Mouse (Mus musculus): ENCODE data around the gene Nicn1. TPM values are rescaled to one million over a fixed set of nuclear protein-coding genes. Genes with fewer than 3 reads are reported as not detected.
"Not testable (repeated sequence)": the region's sequence is repeated elsewhere in the genome, so short reads cannot be mapped to it uniquely, and the experiment has no call there.

Gene Nicn1
- polyA plus RNA-seq, 1 experiment from 2014 or later, result 7.7 TPM

DNA sequence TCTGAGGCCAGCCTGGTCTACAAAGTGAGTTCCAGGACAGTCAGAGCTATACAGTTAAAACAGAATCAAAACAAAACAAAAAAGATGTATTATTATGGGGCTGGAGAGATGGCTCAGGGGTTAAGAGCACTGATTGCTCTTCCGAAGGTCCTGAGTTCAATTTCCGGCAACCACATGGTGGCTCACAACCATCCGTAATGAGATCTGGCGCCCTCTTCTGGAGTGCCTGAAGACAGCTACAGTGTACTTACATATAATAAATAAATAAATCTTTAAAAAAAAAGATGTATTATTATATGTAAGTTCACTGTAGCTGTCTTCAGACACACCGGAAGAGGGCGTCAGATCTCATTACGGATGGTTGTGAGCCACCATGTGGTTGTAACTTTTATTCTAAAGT, 31.8 kb downstream of the Nicn1 start:
- DNase-seq; H3K4me3 ChIP-seq (ENCODE audit: low read depth, low read length); H3K4me2 ChIP-seq (ENCODE audit: low read depth, low read length); H3K9ac ChIP-seq (replicated peaks); H3K27me3 ChIP-seq (ENCODE audit: insufficient read depth, low read length); H3K9me3 ChIP-seq (ENCODE audit: low read length); H3K27ac ChIP-seq (ENCODE audit: low read depth); ATAC-seq: not testable (repeated sequence)
- WGBS (ENCODE audit: insufficient replicate concordance), result 85% methylated on average over 7 of the region's 7 CpGs
- H3K36me3 ChIP-seq (replicated peaks; ENCODE audit: insufficient read depth, low read length), result peaks cover 30% of the 10 kb centered on the region
- peak; percentile 39 for TF ChIP-seq CTCF (IDR thresholded peaks at IDR 0.05; ENCODE audit: low read depth)
- H3K4me1 ChIP-seq (ENCODE audit: insufficient read depth), result peaks cover 14% of the 10 kb centered on the region

DNA sequence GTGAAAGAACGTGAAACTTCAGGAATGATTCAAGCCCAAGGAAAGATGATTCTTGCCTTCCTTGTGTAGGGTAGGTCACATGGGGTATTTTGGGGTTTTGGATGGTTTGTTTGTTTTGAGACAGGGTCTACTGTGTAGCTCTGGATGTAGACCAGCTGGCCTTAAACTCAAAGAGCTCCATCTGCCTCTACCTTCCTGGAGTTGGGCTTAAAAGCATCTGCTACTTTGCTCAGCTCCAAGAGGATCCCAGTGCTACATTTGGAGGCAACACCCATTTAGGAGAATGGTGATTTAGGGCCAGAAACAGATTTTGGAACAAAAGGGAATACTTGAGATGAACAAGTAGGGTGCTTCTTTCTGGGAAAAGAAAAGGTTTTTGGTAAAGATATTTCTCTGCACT, 34.6 kb downstream of the Nicn1 start:
- Histone ChIP-seq H3K4me2 (ENCODE audit: low read depth, low read length) (no peak overlapping the region), H3K4me3 (ENCODE audit: low read depth, low read length) (no peak overlapping the region), H3K9me3 (ENCODE audit: low read length) (no peaks in the 10 kb centered on the region), H3K9ac (replicated peaks) (no peak overlapping the region), H3K36me3 (replicated peaks; ENCODE audit: insufficient read depth, low read length) (peaks cover 46% of the 10 kb centered on the region), H3K27me3 (ENCODE audit: insufficient read depth, low read length) (no peaks in the 10 kb centered on the region), H3K4me1 (ENCODE audit: insufficient read depth) (peaks cover 10% of the 10 kb centered on the region), H3K27ac (ENCODE audit: low read depth) (no peak overlapping the region)
- no peak for TF ChIP-seq CTCF (IDR thresholded peaks at IDR 0.05; ENCODE audit: low read depth)
- TF ChIP-seq EP300 (IDR thresholded peaks at IDR 0.05; ENCODE audit: low read depth), result no peak
- DNase-seq, result no peak
- ATAC-seq, result no peak
- 95% methylated on average over 1 of the region's 1 CpGs for WGBS (ENCODE audit: insufficient replicate concordance)

DNA sequence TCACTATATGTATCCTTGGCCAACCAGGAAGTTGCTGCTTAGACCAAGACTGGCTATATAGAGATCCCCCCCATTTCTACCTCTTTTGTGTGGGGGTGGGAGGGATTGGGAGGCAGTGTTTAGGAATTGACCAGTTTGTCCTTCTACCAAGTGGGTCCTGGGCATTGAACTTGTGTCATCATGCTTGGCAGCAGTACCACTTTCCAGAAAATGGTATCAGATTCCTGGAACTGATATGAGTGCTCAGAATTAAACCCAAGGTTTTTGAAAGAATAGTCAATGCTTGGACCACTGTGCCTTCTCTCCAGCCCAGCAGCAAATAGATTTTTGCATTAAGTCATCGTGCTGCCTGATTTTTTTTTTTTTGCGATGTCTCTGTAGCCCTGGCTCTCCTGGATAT, 35.6 kb downstream of the Nicn1 start:
- Histone ChIP-seq H3K36me3 (replicated peaks; ENCODE audit: insufficient read depth, low read length) (peaks cover 52% of the 10 kb centered on the region), H3K4me2 (ENCODE audit: low read depth, low read length) (no peak overlapping the region)
- WGBS (ENCODE audit: insufficient replicate concordance), result 93% methylated on average over 2 of the region's 2 CpGs

GRCm38 (mm10) chr9:108337848-108338550, 47.8 kb downstream of the Nicn1 start:
- Histone ChIP-seq H3K4me3 (ENCODE audit: low read depth, low read length) (peak overlapping the region; percentile 93), H3K4me2 (ENCODE audit: low read depth, low read length) (peak overlapping the region; percentile 87), H3K9ac (replicated peaks) (peak overlapping the region; percentile 99), H3K36me3 (replicated peaks; ENCODE audit: insufficient read depth, low read length) (peaks cover 46% of the 10 kb centered on the region), H3K27me3 (ENCODE audit: insufficient read depth, low read length) (no peaks in the 10 kb centered on the region), H3K9me3 (ENCODE audit: low read length) (no peaks in the 10 kb centered on the region), H3K4me1 (ENCODE audit: insufficient read depth) (peaks cover 39% of the 10 kb centered on the region), H3K27ac (ENCODE audit: low read depth) (peak overlapping the region; percentile 100)
- ATAC-seq, result no peak
- WGBS (ENCODE audit: insufficient replicate concordance), result 53% methylated on average over 10 of the region's 10 CpGs
- no peak for DNase-seq
- no peak for TF ChIP-seq EP300 (IDR thresholded peaks at IDR 0.05; ENCODE audit: low read depth)
- TF ChIP-seq CTCF (IDR thresholded peaks at IDR 0.05; ENCODE audit: low read depth), result no peak

More for the DNA sequence above, 35.6 kb downstream of the Nicn1 start:
- H3K4me1 ChIP-seq (ENCODE audit: insufficient read depth), result peaks cover 7% of the 10 kb centered on the region
- no peaks in the 10 kb centered on the region for H3K27me3 ChIP-seq (ENCODE audit: insufficient read depth, low read length)
- H3K9ac ChIP-seq (replicated peaks), result no peak overlapping the region
- no peak overlapping the region for H3K27ac ChIP-seq (ENCODE audit: low read depth)
- H3K4me3 ChIP-seq (ENCODE audit: low read depth, low read length), result no peak overlapping the region
- no peak for TF ChIP-seq EP300 (IDR thresholded peaks at IDR 0.05; ENCODE audit: low read depth)
- TF ChIP-seq CTCF (IDR thresholded peaks at IDR 0.05; ENCODE audit: low read depth), result no peak
- DNase-seq (no peak), ATAC-seq (no peak)
- no peaks in the 10 kb centered on the region for H3K9me3 ChIP-seq (ENCODE audit: low read length)

DNA sequence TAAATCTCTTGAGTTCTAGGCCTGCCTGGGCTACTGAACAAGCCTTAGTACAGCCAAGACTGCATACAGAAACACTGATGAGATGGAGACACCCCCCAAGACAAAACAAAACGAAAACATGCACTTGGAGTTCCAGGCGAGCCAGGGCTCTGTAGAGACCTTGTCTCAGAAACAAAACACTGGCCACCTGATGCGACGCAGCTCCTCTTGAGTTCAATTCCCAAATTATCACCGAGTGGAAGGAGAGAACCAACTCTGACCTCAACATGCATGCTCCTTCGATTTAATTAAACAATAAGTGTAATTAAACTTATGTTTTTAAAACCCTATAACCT, 48.3 kb downstream of the Nicn1 start:
- Histone ChIP-seq H3K4me3 (ENCODE audit: low read depth, low read length) (peak overlapping the region; percentile 93), H3K9ac (replicated peaks) (peak overlapping the region; percentile 99), H3K4me2 (ENCODE audit: low read depth, low read length) (peak overlapping the region; percentile 87), H3K27ac (ENCODE audit: low read depth) (peak overlapping the region; percentile 100), H3K4me1 (ENCODE audit: insufficient read depth) (peaks cover 45% of the 10 kb centered on the region), H3K36me3 (replicated peaks; ENCODE audit: insufficient read depth, low read length) (peaks cover 42% of the 10 kb centered on the region), H3K27me3 (ENCODE audit: insufficient read depth, low read length) (no peaks in the 10 kb centered on the region), H3K9me3 (ENCODE audit: low read length) (no peaks in the 10 kb centered on the region)
- DNase-seq (peak; percentile 25), ATAC-seq (no peak)
- TF ChIP-seq EP300 (IDR thresholded peaks at IDR 0.05; ENCODE audit: low read depth) (no peak), CTCF (IDR thresholded peaks at IDR 0.05; ENCODE audit: low read depth) (no peak)
- 19% methylated on average over 6 of the region's 6 CpGs for WGBS (ENCODE audit: insufficient replicate concordance)

GRCm38 (mm10) chr9:108338886-108339781, 48.9 kb downstream of the Nicn1 start, which contains the start of gene Gpx1:
Gene Gpx1 (plus strand): TSS chr9:108338903.
- Histone ChIP-seq H3K4me1 (ENCODE audit: insufficient read depth) (peaks cover 49% of the 10 kb centered on the region), H3K36me3 (replicated peaks; ENCODE audit: insufficient read depth, low read length) (peaks cover 38% of the 10 kb centered on the region), H3K9ac (replicated peaks) (peak within 1 kb of the TSS; percentile 99), H3K27ac (ENCODE audit: low read depth) (peak within 1 kb of the TSS; percentile 100), H3K4me2 (ENCODE audit: low read depth, low read length) (peak within 1 kb of the TSS; percentile 87), H3K4me3 (ENCODE audit: low read depth, low read length) (peak within 1 kb of the TSS; percentile 93), H3K27me3 (ENCODE audit: insufficient read depth, low read length) (no peaks in the 10 kb centered on the region), H3K9me3 (ENCODE audit: low read length) (no peaks in the 10 kb centered on the region)
- peak; percentile 95 for DNase-seq
- TF ChIP-seq EP300 (IDR thresholded peaks at IDR 0.05; ENCODE audit: low read depth) (peak; percentile 88), CTCF (IDR thresholded peaks at IDR 0.05; ENCODE audit: low read depth) (no peak)
- WGBS (ENCODE audit: insufficient replicate concordance), result under 1% methylated on average over 49 of the region's 49 CpGs
- peak; percentile 83 for ATAC-seq
